9 mouse cellular contexts compared by ENCODE assay signal in genomic region chr5:21866311-21866712, GRCm38 (mm10). TPM values are rescaled to one million over a fixed set of nuclear protein-coding genes. Genes with fewer than 3 reads are reported as not detected.
DNase-seq lines count a peak whose midpoint lies in the region; ATAC-seq lines count a peak whose summit lies in the region.
"Had no signal": no experiment of that assay in that cellular context is flagged by ENCODE, and none has a peak within 500 bp of the region (broad histone marks: within the 10 kb centered on the region; RNA-seq: fewer than 3 reads in every experiment).

No protein-coding gene starts in this region.

- no peak overlapping the region for H3K27ac ChIP-seq in kidney, embryonic 15.5 days
- H3K27ac ChIP-seq in hindbrain, embryonic 12.5 days: no peak overlapping the region
- H3K27ac ChIP-seq: liver, embryonic 14.5 days had no signal

- no peak; the same call in 1 of the 2 replicates for ATAC-seq in kidney, embryonic 15.5 days (replicated peaks; ENCODE audit: low FRiP score)
- no peak; the same call in 1 of the 2 replicates for ATAC-seq in hindbrain, embryonic 12.5 days (ENCODE audit: low FRiP score)

- no peaks in the 10 kb centered on the region for H3K9me3 ChIP-seq in kidney, embryonic 15.5 days (replicated peaks)
- no peaks in the 10 kb centered on the region for H3K9me3 ChIP-seq in hindbrain, embryonic 12.5 days (replicated peaks)

- intact Hi-C loops in left cerebral cortex, postnatal 4 days (cut with DNase I): no loop called here

- peaks cover 8% of the 10 kb centered on the region; the same call in 1 of the 2 replicates for H3K4me1 ChIP-seq in kidney, embryonic 15.5 days
- peaks cover 11% of the 10 kb centered on the region for H3K4me1 ChIP-seq in hindbrain, embryonic 12.5 days

- 16% methylated on average over 6 of the region's 6 CpGs for WGBS in kidney, embryonic 15.5 days
- WGBS in hindbrain, embryonic 12.5 days: 11% methylated on average over 6 of the region's 6 CpGs

- H3K4me2 ChIP-seq in kidney, embryonic 15.5 days: peak overlapping the region; percentile 60
- H3K4me2 ChIP-seq in hindbrain, embryonic 12.5 days (replicated peaks): peak overlapping the region; percentile 51

- DNase-seq in kidney, postnatal 36 days: no peak
- DNase-seq in cerebellum, postnatal 25 days: peak; percentile 39 to 50
- DNase-seq in left cerebral cortex, postnatal 4 days: peak; percentile 25
- peak; percentile 53 for DNase-seq in retina, postnatal 1 day
- DNase-seq in T-cell, adult 2 months (ENCODE audit: low spot score): no peak
- no peak for DNase-seq in gastrocnemius, adult 18-20 months (ENCODE audit: low spot score)

- H3K4me3 ChIP-seq in kidney, embryonic 15.5 days (replicated peaks): no peak overlapping the region
- peak overlapping the region; percentile 15; the same call in 1 of the 2 replicates for H3K4me3 ChIP-seq in hindbrain, embryonic 12.5 days

- no peak overlapping the region for H3K9ac ChIP-seq in kidney, embryonic 15.5 days
- H3K9ac ChIP-seq in hindbrain, embryonic 12.5 days: no peak overlapping the region
- H3K9ac ChIP-seq: liver, embryonic 14.5 days had no signal

- peaks cover 14% of the 10 kb centered on the region; the same call in 1 of the 2 replicates for H3K27me3 ChIP-seq in kidney, embryonic 15.5 days
- peaks cover 8% of the 10 kb centered on the region for H3K27me3 ChIP-seq in hindbrain, embryonic 12.5 days

- no peaks in the 10 kb centered on the region for H3K36me3 ChIP-seq in kidney, embryonic 15.5 days
- no peaks in the 10 kb centered on the region for H3K36me3 ChIP-seq in hindbrain, embryonic 12.5 days

RNA-seq across cellular contexts. Expression of gene Slc26a5, which starts 0.9 kb away (rescaled TPM):
- polyA plus RNA-seq in kidney, embryonic 15.5 days (2015; fragmentation: Nextera tagmentation; extraction: Ambion mirVana): not detected in 2 replicates
- polyA plus RNA-seq in hindbrain, embryonic 12.5 days (2016; fragmentation: Nextera tagmentation; extraction: Ambion mirVana): not detected in 2 replicates
- total RNA-seq in left cerebral cortex, postnatal 4 days (2021): under 1 TPM; 0.28 to 0.56 TPM
- not detected for total RNA-seq in gastrocnemius, adult 18-20 months (2021)
- polyA plus RNA-seq: liver, embryonic 14.5 days had no signal

Comparison
In these comparisons a context has a peak if more than half of its experiments do, and no peak if none do; other contexts are left out.
1. DNase-seq: peak in cerebellum, postnatal 25 days (2 of 2), left cerebral cortex, postnatal 4 days (single experiment) and retina, postnatal 1 day (single experiment); none in kidney, postnatal 36 days (0 of 2), T-cell, adult 2 months (single experiment) and gastrocnemius, adult 18-20 months (single experiment).